Mouse (Mus musculus): ENCODE measurements around the gene Rgs16. TPM values are rescaled to one million over a fixed set of nuclear protein-coding genes. Genes with fewer than 3 reads are reported as not detected.
"Not testable (repeated sequence)": the region's sequence is repeated elsewhere in the genome, so short reads cannot be mapped to it uniquely, and the experiment has no call there.

The Rgs16 gene
- total RNA-seq, 2 experiments from 2014 or later: 7.2 to 7.8 TPM

DNA sequence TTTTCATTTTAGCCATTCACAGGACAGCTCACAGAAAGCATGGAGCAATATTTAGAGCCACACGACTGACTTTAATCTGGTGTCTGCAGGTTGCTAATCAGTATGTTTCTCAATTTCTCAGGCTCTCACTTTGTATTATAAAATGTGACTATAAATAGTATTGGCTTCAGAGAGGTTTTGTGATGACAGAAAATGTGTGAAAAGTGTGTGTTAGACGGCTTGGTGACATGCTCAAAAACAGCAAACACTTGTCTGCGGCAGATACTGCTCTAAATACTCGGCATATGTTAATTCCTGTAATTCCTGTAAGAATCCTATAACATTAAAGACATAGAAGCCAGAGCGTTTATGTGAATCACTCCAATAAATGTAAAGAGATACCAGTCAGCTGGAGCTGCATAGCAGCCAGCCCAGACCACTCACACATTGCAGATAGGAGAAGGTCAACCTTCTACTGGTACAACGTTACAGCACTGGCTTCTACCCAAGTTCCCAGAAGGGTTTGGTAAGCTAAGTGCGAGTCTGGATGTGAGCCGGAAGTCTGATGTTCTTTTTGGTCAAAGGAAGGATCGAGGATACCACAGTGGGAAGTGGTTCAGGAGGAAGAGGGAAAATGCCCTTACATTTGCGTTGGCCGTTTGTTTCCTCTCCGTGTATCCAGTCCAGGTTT lies 7.8 kb downstream of the Rgs16 start:
- intact Hi-C loops (cut with DNase I): loop anchor here (2.0 to 10.0 kb wide), 4 partner anchors 59 to 433 kb away; partner anchors contain the start of gene Dhx9
- DNase-seq: no peak

GRCm38 (mm10) chr1:153748549-153748948 lies 8.4 kb downstream of the Rgs16 start:
- intact Hi-C loops (cut with DNase I): loop anchor here (5.0 to 10.0 kb wide), 2 partner anchors 59 to 264 kb away; partner anchors contain the start of gene Dhx9
- peak; percentile 60 for DNase-seq

GRCm38 (mm10) chr1:153749211-153749801 lies 9.2 kb downstream of the Rgs16 start, which contains the start of gene Rnasel:
Gene Rnasel, plus strand, starts transcription at chr1:153749426.
- intact Hi-C loops (cut with DNase I): loop anchor here (5.0 to 10.0 kb wide), 2 partner anchors 58 to 265 kb away; partner anchors contain the start of gene Dhx9

GRCm38 (mm10) chr1:153750054-153750453 lies 9.9 kb downstream of the Rgs16 start:
- intact Hi-C loops (cut with DNase I): no loop called here
- no peak for DNase-seq

More at GRCm38 (mm10) chr1:153749211-153749801, 9.2 kb downstream of the Rgs16 start, which contains the start of gene Rnasel:
- peak; percentile 77 for DNase-seq

GRCm38 (mm10) chr1:153751763-153752301 lies 11.7 kb downstream of the Rgs16 start:
- intact Hi-C loops (cut with DNase I): no loop called here
- DNase-seq: no peak

GRCm38 (mm10) chr1:153752521-153752920 lies 12.4 kb downstream of the Rgs16 start:
- intact Hi-C loops (cut with DNase I): no loop called here
- DNase-seq: no peak

DNA sequence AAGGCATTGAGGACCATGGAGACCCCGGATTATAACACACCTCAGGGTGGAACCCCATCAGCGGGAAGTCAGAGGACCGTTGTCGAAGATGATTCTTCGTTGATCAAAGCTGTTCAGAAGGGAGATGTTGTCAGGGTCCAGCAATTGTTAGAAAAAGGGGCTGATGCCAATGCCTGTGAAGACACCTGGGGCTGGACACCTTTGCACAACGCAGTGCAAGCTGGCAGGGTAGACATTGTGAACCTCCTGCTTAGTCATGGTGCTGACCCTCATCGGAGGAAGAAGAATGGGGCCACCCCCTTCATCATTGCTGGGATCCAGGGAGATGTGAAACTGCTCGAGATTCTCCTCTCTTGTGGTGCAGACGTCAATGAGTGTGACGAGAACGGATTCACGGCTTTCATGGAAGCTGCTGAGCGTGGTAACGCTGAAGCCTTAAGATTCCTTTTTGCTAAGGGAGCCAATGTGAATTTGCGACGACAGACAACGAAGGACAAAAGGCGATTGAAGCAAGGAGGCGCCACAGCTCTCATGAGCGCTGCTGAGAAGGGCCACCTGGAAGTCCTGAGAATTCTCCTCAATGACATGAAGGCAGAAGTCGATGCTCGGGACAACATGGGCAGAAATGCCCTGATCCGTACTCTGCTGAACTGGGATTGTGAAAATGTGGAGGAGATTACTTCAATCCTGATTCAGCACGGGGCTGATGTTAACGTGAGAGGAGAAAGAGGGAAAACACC lies 13.7 kb downstream of the Rgs16 start:
- no peak for DNase-seq
- intact Hi-C loops (cut with DNase I): no loop called here

DNA sequence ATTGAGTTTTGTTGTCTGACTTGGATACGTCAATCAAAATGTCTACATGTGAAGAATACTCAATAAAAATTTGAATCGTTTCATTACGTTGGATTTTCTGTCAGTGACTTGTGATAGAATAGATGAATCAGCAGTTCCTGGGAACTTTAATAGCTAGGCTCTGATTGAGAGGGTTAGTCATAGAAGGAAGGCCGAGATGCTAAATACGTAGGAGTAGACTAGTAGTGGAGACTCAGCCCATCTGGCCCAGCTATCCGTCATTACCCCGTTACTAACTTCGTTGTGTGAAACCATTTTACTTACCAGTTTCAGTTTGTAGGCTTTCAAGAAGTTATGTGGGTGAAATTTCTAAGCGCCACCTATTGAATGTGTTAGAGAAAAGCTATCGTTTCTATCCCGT lies 24.0 kb downstream of the Rgs16 start:
- intact Hi-C loops (cut with DNase I): no loop called here

DNA sequence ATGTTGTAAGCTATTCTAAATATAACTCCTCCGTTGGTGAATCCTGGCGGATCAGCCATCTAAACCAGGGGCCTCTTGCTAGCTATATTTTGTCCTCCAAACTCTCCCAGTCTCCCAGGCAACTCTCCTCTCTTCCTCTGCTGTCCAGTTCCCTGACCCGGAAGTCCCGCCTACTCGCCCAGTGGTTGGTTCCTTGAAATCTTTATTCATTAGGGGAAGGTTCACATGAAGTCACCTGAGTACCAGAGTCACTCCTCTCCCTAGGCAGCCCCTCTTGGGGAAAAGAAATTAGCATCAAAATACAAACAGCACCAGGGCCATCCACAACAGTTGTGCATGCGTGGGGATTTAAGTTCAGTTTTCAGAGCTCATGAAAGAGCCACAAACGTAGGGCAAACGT lies 26.1 kb downstream of the Rgs16 start:
- no peak for DNase-seq
- intact Hi-C loops (cut with DNase I): no loop called here

More for the DNA sequence above, 24.0 kb downstream of the Rgs16 start:
- no peak for DNase-seq

- intact Hi-C loops (cut with DNase I): no loop called here
- DNase-seq: no peak
Observed at GRCm38 (mm10) chr1:153767281-153767680, 27.1 kb downstream of the Rgs16 start.

DNA sequence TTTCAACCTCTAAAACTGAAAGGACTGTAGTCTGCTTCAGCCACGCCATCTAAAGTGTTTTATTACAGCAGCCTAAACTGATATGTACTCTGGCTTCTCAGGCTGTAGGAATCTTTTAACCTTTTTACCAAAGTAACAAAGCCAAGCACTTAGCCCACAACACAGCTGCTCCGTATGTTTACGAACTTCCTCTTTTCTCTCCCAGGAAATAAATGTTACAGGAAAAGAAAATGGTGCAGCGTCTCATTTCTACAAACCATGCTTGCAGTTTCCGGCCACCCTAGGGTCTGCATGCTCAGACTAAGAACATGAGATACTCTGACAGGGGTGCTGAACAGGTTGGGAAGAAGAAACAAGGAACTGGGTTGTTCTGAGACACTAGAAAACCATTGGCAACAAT lies 28.3 kb downstream of the Rgs16 start:
- DNase-seq: no peak
- intact Hi-C loops (cut with DNase I): no loop called here

- DNase-seq; intact Hi-C loops (cut with DNase I): not testable (repeated sequence)
Observed at GRCm38 (mm10) chr1:153769571-153769970, 29.4 kb downstream of the Rgs16 start.

GRCm38 (mm10) chr1:153769998-153770775 lies 30.0 kb downstream of the Rgs16 start:
- DNase-seq: no peak
- intact Hi-C loops (cut with DNase I): no loop called here

DNA sequence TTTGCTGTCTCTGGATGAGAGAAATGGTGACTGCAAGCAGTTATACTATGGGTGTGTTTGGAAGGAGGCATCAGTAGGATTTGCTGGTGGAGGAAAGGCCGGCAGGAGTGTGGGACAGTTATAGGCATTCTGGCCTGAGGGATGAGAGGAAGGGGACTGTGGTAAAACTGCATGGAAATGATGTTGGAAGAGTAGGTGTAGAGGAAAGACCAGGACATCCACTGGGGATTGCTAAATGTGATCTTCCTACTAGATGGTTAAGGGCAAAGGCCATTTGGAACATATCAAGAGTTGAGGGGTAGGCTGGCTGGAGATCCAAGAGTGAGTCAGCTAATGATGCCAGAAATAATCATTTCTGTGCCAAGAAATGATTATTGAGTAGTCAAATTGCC lies 30.6 kb downstream of the Rgs16 start:
- intact Hi-C loops (cut with DNase I): no loop called here
- DNase-seq: no peak

- intact Hi-C loops (cut with DNase I): no loop called here
- no peak for DNase-seq
Observed at GRCm38 (mm10) chr1:153775174-153775573, 35.0 kb downstream of the Rgs16 start.

DNA sequence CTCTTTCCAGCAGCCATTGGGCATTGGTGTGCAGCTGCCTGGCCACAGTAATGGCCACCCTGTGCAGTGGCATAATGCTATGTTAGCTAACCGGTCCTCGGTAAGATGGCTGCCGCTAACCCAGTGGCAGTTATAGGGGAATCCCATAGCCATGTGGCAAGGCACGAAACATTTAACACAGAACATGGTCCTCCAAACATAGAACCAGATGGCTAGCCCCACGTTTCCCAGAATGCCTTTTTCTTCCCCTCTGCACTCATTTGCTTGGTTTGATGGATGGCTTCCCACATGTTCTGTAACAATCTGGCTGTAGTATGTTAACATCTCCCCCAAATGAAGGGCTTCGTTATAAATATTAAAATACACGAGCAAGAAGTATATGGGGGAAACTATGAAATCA lies 36.1 kb downstream of the Rgs16 start:
- intact Hi-C loops (cut with DNase I): no loop called here
- no peak for DNase-seq

DNA sequence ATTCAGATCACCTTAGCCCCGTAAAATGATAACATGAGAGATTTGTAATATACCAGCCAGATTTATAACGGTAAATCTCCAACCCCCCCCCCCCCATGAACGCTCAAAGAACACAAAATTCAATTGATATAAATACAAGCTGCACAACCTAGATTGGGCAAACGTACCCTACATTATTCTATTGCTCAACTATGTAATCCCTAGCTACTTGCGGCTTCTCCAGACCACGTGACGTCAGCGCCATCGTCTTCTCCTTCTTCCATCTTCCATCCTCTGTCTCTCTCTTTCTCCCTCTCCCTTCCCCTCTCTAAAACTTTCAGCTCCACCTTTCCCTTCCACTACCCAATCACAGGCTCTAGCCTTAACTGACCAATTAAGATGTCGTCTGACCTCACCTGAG lies 38.1 kb downstream of the Rgs16 start:
- intact Hi-C loops (cut with DNase I): no loop called here
- no peak for DNase-seq

GRCm38 (mm10) chr1:153783339-153783738 lies 43.2 kb downstream of the Rgs16 start:
- DNase-seq: no peak
- intact Hi-C loops (cut with DNase I): no loop called here

- intact Hi-C loops (cut with DNase I): no loop called here
- no peak for DNase-seq
Observed at GRCm38 (mm10) chr1:153785608-153786007, 45.5 kb downstream of the Rgs16 start.

GRCm38 (mm10) chr1:153790708-153791107 lies 50.6 kb downstream of the Rgs16 start:
- no peak for DNase-seq
- intact Hi-C loops (cut with DNase I): no loop called here

All from left cerebral cortex, postnatal 4 days (tissue).